8 mouse cellular contexts compared by ENCODE assay signal in genomic region chr2:11425421-11426131, GRCm38 (mm10).
DNase-seq lines count a peak whose midpoint lies in the region; ATAC-seq lines count a peak whose summit lies in the region.

No protein-coding gene starts in this region.

- DNase-seq in hindbrain, embryonic 10.5 days (ENCODE audit: low spot score): peak; percentile 15
- no peak for DNase-seq in hindbrain, embryonic 11.5 days (ENCODE audit: low spot score)
- peak; percentile 10 to 11 for DNase-seq in gastrocnemius, adult 8-10 months (ENCODE audit: low spot score in 2 of 2)
- peak; percentile 80 for DNase-seq in kidney, adult 11 months
- DNase-seq in layer of hippocampus, adult 9-10 months (ENCODE audit: low spot score): no peak
- DNase-seq in left cerebral cortex, adult 11 months (ENCODE audit: low spot score): no peak

- H3K4me3 ChIP-seq in hindbrain, embryonic 10.5 days: no peak overlapping the region
- no peak overlapping the region for H3K4me3 ChIP-seq in hindbrain, embryonic 11.5 days (ENCODE audit: low read depth, low read length)
- H3K4me3 ChIP-seq in lung, embryonic 16.5 days (ENCODE audit: low read length): no peak overlapping the region

- H3K36me3 ChIP-seq in hindbrain, embryonic 10.5 days: no peaks in the 10 kb centered on the region
- no peaks in the 10 kb centered on the region for H3K36me3 ChIP-seq in hindbrain, embryonic 11.5 days (ENCODE audit: control insufficient read depth, insufficient read depth, low read length)
- H3K36me3 ChIP-seq in lung, embryonic 16.5 days (ENCODE audit: control insufficient read depth, insufficient read depth, low read length): no peaks in the 10 kb centered on the region

- WGBS in hindbrain, embryonic 10.5 days: 33% methylated on average over 5 of the region's 5 CpGs
- WGBS in hindbrain, embryonic 11.5 days: 29% methylated on average over 5 of the region's 5 CpGs
- 12% methylated on average over 5 of the region's 5 CpGs for WGBS in lung, embryonic 16.5 days

- no peak overlapping the region for H3K27ac ChIP-seq in hindbrain, embryonic 10.5 days
- no peak overlapping the region for H3K27ac ChIP-seq in hindbrain, embryonic 11.5 days (ENCODE audit: low read depth, low read length)
- peak overlapping the region; percentile 78 for H3K27ac ChIP-seq in lung, embryonic 16.5 days (ENCODE audit: low read length)

- ATAC-seq in hindbrain, embryonic 11.5 days (ENCODE audit: low FRiP score): no peak
- ATAC-seq in lung, embryonic 16.5 days (ENCODE audit: low read depth): peak; percentile 88
- no peak for ATAC-seq in granulocyte monocyte progenitor cell, adult 5-6 weeks (replicated peaks; ENCODE audit: poor library complexity, severe bottlenecking)

- no peaks in the 10 kb centered on the region for H3K9me3 ChIP-seq in hindbrain, embryonic 10.5 days
- no peaks in the 10 kb centered on the region for H3K9me3 ChIP-seq in hindbrain, embryonic 11.5 days (ENCODE audit: control insufficient read depth, low read length)
- no peaks in the 10 kb centered on the region for H3K9me3 ChIP-seq in lung, embryonic 16.5 days (ENCODE audit: control insufficient read depth, low read length)

- H3K4me2 ChIP-seq in hindbrain, embryonic 11.5 days (replicated peaks; ENCODE audit: low read depth, low read length): no peak overlapping the region
- H3K4me2 ChIP-seq in lung, embryonic 16.5 days (ENCODE audit: low read depth, low read length): no peak overlapping the region

- H3K27me3 ChIP-seq in hindbrain, embryonic 10.5 days (ENCODE audit: insufficient read depth, poor library complexity, severe bottlenecking): no peaks in the 10 kb centered on the region
- no peaks in the 10 kb centered on the region for H3K27me3 ChIP-seq in hindbrain, embryonic 11.5 days (ENCODE audit: control insufficient read depth, insufficient read depth, low read length)
- H3K27me3 ChIP-seq in lung, embryonic 16.5 days (ENCODE audit: control insufficient read depth, insufficient read depth, low read depth, low read length): no peaks in the 10 kb centered on the region

- H3K4me1 ChIP-seq in hindbrain, embryonic 10.5 days (replicated peaks): peaks cover 14% of the 10 kb centered on the region
- 0 out of 2 replicates have a peak, but pooled peaks cover 2% of the 10 kb centered on the region for H3K4me1 ChIP-seq in hindbrain, embryonic 11.5 days (replicated peaks; ENCODE audit: control insufficient read depth, insufficient read depth, low read length)
- H3K4me1 ChIP-seq in lung, embryonic 16.5 days (replicated peaks; ENCODE audit: control insufficient read depth, insufficient read depth, low read length): peaks cover 23% of the 10 kb centered on the region

- H3K9ac ChIP-seq in hindbrain, embryonic 11.5 days (ENCODE audit: low read depth, low read length): no peak overlapping the region
- H3K9ac ChIP-seq in lung, embryonic 16.5 days (ENCODE audit: low read length): no peak overlapping the region

Comparison
In these comparisons a context has a peak if more than half of its experiments do, and no peak if none do; other contexts are left out.
1. DNase-seq: peak in hindbrain, embryonic 10.5 days (single experiment), gastrocnemius, adult 8-10 months (2 of 2) and kidney, adult 11 months (single experiment); none in hindbrain, embryonic 11.5 days (single experiment), layer of hippocampus, adult 9-10 months (single experiment) and left cerebral cortex, adult 11 months (single experiment).